Mouse (Mus musculus) cerebellum, adult 2 months (tissue): ENCODE measurements around the gene Upk3b.

Experiments
- CTCF ChIP-seq: fragments of 200-500 bp; IDR thresholded peaks from 2 replicates; pipeline ENCODE4 v1.5.1; 2011; ENCODE audit warnings: low read depth, mild to moderate bottlenecking, control low read depth, low read length, moderate library complexity, borderline replicate concordance; ENCODE audit not compliant: insufficient read depth
- POLR2A ChIP-seq: fragments of 200-500 bp; IDR thresholded peaks from 2 replicates; pipeline ENCODE4 v1.6.1; 2011; ENCODE audit warnings: low read length, control low read depth, borderline replicate concordance; ENCODE audit not compliant: insufficient read depth

DNA sequence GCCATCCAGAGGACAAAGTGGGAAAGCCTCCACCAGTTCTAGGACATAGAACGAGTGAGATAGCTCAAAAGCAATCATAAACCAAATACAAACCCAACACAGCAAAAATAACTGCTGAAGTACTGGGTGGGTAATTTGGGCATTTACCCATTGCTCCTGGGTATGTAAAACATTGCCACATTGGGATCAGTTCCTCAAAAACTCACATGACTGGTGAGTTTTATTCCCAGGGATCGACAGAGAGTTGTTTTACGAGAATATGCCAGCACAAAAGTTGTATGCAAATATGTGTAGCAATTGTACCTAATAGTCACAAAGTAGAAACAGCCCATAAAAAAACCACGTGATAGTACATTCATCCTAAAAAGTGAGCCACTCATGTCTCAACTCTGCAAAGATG, 3.4 kb upstream of the Upk3b start:
- TF ChIP-seq CTCF (no peak), POLR2A (no peak)
